In genomic region chr13:67173723-67174055, GRCm38 (mm10) we compare ENCODE assay signal across 7 mouse cellular contexts. TPM values are rescaled to one million over a fixed set of nuclear protein-coding genes. Genes with fewer than 3 reads are reported as not detected.
DNase-seq lines count a peak whose midpoint lies in the region; ATAC-seq and TF ChIP-seq lines count a peak whose summit lies in the region.

No protein-coding gene starts in this region.

- ATAC-seq in lung, embryonic 16.5 days (ENCODE audit: low read depth) = no peak; the same call in 1 of the 2 replicates
- ATAC-seq in forebrain, embryonic 11.5 days (replicated peaks; ENCODE audit: low FRiP score) = no peak

- H3K27ac ChIP-seq in lung, embryonic 16.5 days (ENCODE audit: low read length) = peak overlapping the region; percentile 6
- H3K27ac ChIP-seq in forebrain, embryonic 11.5 days (ENCODE audit: low read depth, low read length) = no peak overlapping the region
- no peak overlapping the region for H3K27ac ChIP-seq in olfactory bulb, adult 2 months (ENCODE audit: insufficient read depth, low read depth, low read length)

- 12% methylated on average over 5 of the region's 5 CpGs for WGBS in lung, embryonic 16.5 days
- WGBS in forebrain, embryonic 11.5 days = 30% methylated on average over 5 of the region's 5 CpGs
- 13% methylated on average over 5 of the region's 5 CpGs for WGBS in olfactory bulb, adult 2 months

- peaks cover 5% of the 10 kb centered on the region; the same call in 1 of the 2 replicates for H3K36me3 ChIP-seq in lung, embryonic 16.5 days (ENCODE audit: control insufficient read depth, insufficient read depth, low read length)
- H3K36me3 ChIP-seq in forebrain, embryonic 11.5 days (ENCODE audit: control insufficient read depth, insufficient read depth, low read length) = no peaks in the 10 kb centered on the region

- H3K4me3 ChIP-seq in lung, embryonic 16.5 days (ENCODE audit: low read length) = peak overlapping the region; percentile 77
- peak overlapping the region; percentile 55 for H3K4me3 ChIP-seq in forebrain, embryonic 11.5 days (ENCODE audit: low read depth, low read length)
- H3K4me3 ChIP-seq in olfactory bulb, adult 2 months (ENCODE audit: insufficient read depth, low read depth, low read length) = peak overlapping the region; percentile 99

- no peaks in the 10 kb centered on the region for H3K9me3 ChIP-seq in lung, embryonic 16.5 days (ENCODE audit: control insufficient read depth, low read length)
- H3K9me3 ChIP-seq in forebrain, embryonic 11.5 days (ENCODE audit: control insufficient read depth, low read length) = no peaks in the 10 kb centered on the region

- peak overlapping the region; percentile 83 for H3K9ac ChIP-seq in lung, embryonic 16.5 days (ENCODE audit: low read length)
- H3K9ac ChIP-seq in forebrain, embryonic 11.5 days (ENCODE audit: low read length) = peak overlapping the region; percentile 65

- H3K4me2 ChIP-seq in lung, embryonic 16.5 days (ENCODE audit: low read depth, low read length) = peak overlapping the region; percentile 72
- peak overlapping the region; percentile 48 for H3K4me2 ChIP-seq in forebrain, embryonic 11.5 days (ENCODE audit: low read depth, low read length, severe bottlenecking)

- no peak for DNase-seq in lung, postnatal 10 days
- no peak for DNase-seq in forebrain, embryonic 11.5 days (ENCODE audit: low spot score)
- peak; percentile 19 for DNase-seq in kidney, postnatal 14 days
- DNase-seq in layer of hippocampus, postnatal 36 days = no peak
- no peak for DNase-seq in right cerebral cortex, postnatal 14 days

- TF ChIP-seq POLR2A in olfactory bulb, adult 2 months (IDR thresholded peaks at IDR 0.05; ENCODE audit: insufficient read depth, low read depth, low read length) = no peak

- H3K4me1 ChIP-seq in lung, embryonic 16.5 days (replicated peaks; ENCODE audit: control insufficient read depth, insufficient read depth, low read length) = no peaks in the 10 kb centered on the region
- H3K4me1 ChIP-seq in forebrain, embryonic 11.5 days (replicated peaks; ENCODE audit: control insufficient read depth, insufficient read depth, low read length) = no peaks in the 10 kb centered on the region; the same call in 1 of the 2 replicates
- 0 out of 2 replicates have a peak, but pooled peaks cover 3% of the 10 kb centered on the region for H3K4me1 ChIP-seq in olfactory bulb, adult 2 months (ENCODE audit: control insufficient read depth, insufficient read depth, low read length)

- no peaks in the 10 kb centered on the region for H3K27me3 ChIP-seq in lung, embryonic 16.5 days (ENCODE audit: control insufficient read depth, insufficient read depth, low read depth, low read length)
- H3K27me3 ChIP-seq in forebrain, embryonic 11.5 days (ENCODE audit: control insufficient read depth, insufficient read depth, low read length) = no peaks in the 10 kb centered on the region

- TF ChIP-seq CTCF in olfactory bulb, adult 2 months (IDR thresholded peaks at IDR 0.05; ENCODE audit: insufficient read depth, low read depth, low read length) = no peak

RNA-seq across cellular contexts. Expression of gene Rsl1, which starts 0.7 kb away (rescaled TPM):
- polyA plus RNA-seq in lung, embryonic 16.5 days (2015; fragmentation: Nextera tagmentation; extraction: Ambion mirVana) = 8.5 and 9.7 TPM in 2 replicates
- polyA plus RNA-seq in forebrain, embryonic 11.5 days (2014; fragmentation: Nextera tagmentation; extraction: Ambion mirVana) = 4.6 and 5.2 TPM in 2 replicates
- polyA plus RNA-seq in olfactory bulb, adult 2 months (2012; ENCODE audit: insufficient read depth, insufficient read length, low replicate concordance, missing spikeins) = not detected in 2 replicates
- 1 to 10 TPM; 5.1 to 5.8 TPM for total RNA-seq in layer of hippocampus, postnatal 36 days (2021)

RNA-seq across cellular contexts. Expression of gene Zfp455, which starts 20.6 kb away (rescaled TPM):
- polyA plus RNA-seq in lung, embryonic 16.5 days (2015; fragmentation: Nextera tagmentation; extraction: Ambion mirVana) = 1.8 and 2.6 TPM in 2 replicates
- 2.1 and 2.3 TPM in 2 replicates for polyA plus RNA-seq in forebrain, embryonic 11.5 days (2014; fragmentation: Nextera tagmentation; extraction: Ambion mirVana)
- polyA plus RNA-seq in olfactory bulb, adult 2 months (2012; ENCODE audit: insufficient read depth, insufficient read length, low replicate concordance, missing spikeins) = not detected in 2 replicates
- 1 to 10 TPM; 3.0 to 3.5 TPM for total RNA-seq in layer of hippocampus, postnatal 36 days (2021)

RNA-seq across cellular contexts. Expression of gene Zfp759, which starts 52.2 kb away (rescaled TPM):
- polyA plus RNA-seq in lung, embryonic 16.5 days (2015; fragmentation: Nextera tagmentation; extraction: Ambion mirVana) = 2.0 and 2.3 TPM in 2 replicates
- polyA plus RNA-seq in forebrain, embryonic 11.5 days (2014; fragmentation: Nextera tagmentation; extraction: Ambion mirVana) = 2.1 and 2.3 TPM in 2 replicates
- polyA plus RNA-seq in olfactory bulb, adult 2 months (2012; ENCODE audit: insufficient read depth, insufficient read length, low replicate concordance, missing spikeins) = not detected in 2 replicates
- 10 to 100 TPM; 10.8 to 13.4 TPM for total RNA-seq in layer of hippocampus, postnatal 36 days (2021)

RNA-seq across cellular contexts. Expression of gene Rslcan18, which starts 57.6 kb away (rescaled TPM):
- polyA plus RNA-seq in lung, embryonic 16.5 days (2015; fragmentation: Nextera tagmentation; extraction: Ambion mirVana) = 0.11 and 0.46 TPM in 2 replicates
- polyA plus RNA-seq in forebrain, embryonic 11.5 days (2014; fragmentation: Nextera tagmentation; extraction: Ambion mirVana) = 0.29 and 0.31 TPM in 2 replicates
- not detected in 2 replicates for polyA plus RNA-seq in olfactory bulb, adult 2 months (2012; ENCODE audit: insufficient read depth, insufficient read length, low replicate concordance, missing spikeins)
- under 1 TPM; 0.61 to 0.67 TPM for total RNA-seq in layer of hippocampus, postnatal 36 days (2021)
